Mouse (Mus musculus) lung, postnatal 0 days (tissue): ENCODE measurements around the gene Hoxb9. TPM values are rescaled to one million over a fixed set of nuclear protein-coding genes. Genes with fewer than 3 reads are reported as not detected.

ENCODE experiments used
- ATAC-seq: fragments of 200-750 bp; cut with Nextera tagmentation; 2 replicates; pipeline ENCODE4 v1.8.0; 2017; ENCODE audit warnings: moderate library complexity
- DNase-seq: peaks from one replicate; pipeline ENCODE4 v3.0.0-alpha.2; 2016; ENCODE audit warnings: low spot score
- H3K27ac ChIP-seq: fragments of 300-500 bp; sonication (generic); 2 replicates; pipeline ENCODE4 v1.5.1; 2014; ENCODE audit warnings: antibody characterized with exemption, mild to moderate bottlenecking, low read length, mixed read lengths
- H3K27me3 ChIP-seq: fragments of 300-500 bp; sonication (generic); replicated peaks from 2 replicates; pipeline ENCODE4 v1.6.1; 2014; ENCODE audit warnings: low read length, mixed read lengths; ENCODE audit not compliant: insufficient read depth
- H3K36me3 ChIP-seq: fragments of 300-500 bp; sonication (generic); 2 replicates; pipeline ENCODE4 v1.6.1; 2014; ENCODE audit warnings: low read length, mixed read lengths; ENCODE audit not compliant: insufficient read depth
- H3K4me1 ChIP-seq: fragments of 300-500 bp; sonication (generic); 2 replicates; pipeline ENCODE4 v1.6.1; 2014; ENCODE audit warnings: antibody characterized with exemption, low read depth, low read length, mixed read lengths; ENCODE audit not compliant: insufficient read depth
- H3K4me2 ChIP-seq: fragments of 300-500 bp; sonication (generic); replicated peaks from 2 replicates; pipeline ENCODE4 v1.6.1; 2014; ENCODE audit warnings: low read depth, mild to moderate bottlenecking, low read length, moderate library complexity, mixed read lengths
- H3K4me3 ChIP-seq: fragments of 300-500 bp; sonication (generic); 2 replicates; pipeline ENCODE4 v1.5.1; 2014; ENCODE audit warnings: low read depth, low read length
- H3K9ac ChIP-seq: fragments of 300-500 bp; sonication (generic); replicated peaks from 2 replicates; pipeline ENCODE4 v1.6.1; 2014; ENCODE audit warnings: low read depth, mild to moderate bottlenecking
- H3K9me3 ChIP-seq: fragments of 300-500 bp; sonication (generic); 2 replicates; pipeline ENCODE4 v1.6.1; 2016; ENCODE audit warnings: low read length, mixed read lengths
- CTCF ChIP-seq: IDR thresholded peaks from 2 replicates; pipeline ENCODE4 v1.5.1; 2016; ENCODE audit warnings: antibody characterized with exemption, mild to moderate bottlenecking
- EP300 ChIP-seq: IDR thresholded peaks from 2 replicates; pipeline ENCODE4 v1.6.1; 2016; ENCODE audit warnings: antibody characterized with exemption, mild to moderate bottlenecking, control low read depth
- WGBS: fragments of 180-500 bp; shearing (Covaris S2); extraction: QIAGEN DNeasy Blood & Tissue Kit; methylation state at CpG from one replicate; pipeline ENCODE4 v1.1.7; 2014; 5-methylcytosine and 5-hydroxymethylcytosine counted together
- polyA plus RNA-seq: library from polyadenylated mRNA; unstranded; fragments of >200 nt; fragmentation: Nextera tagmentation; extraction: Ambion mirVana; gene quantifications from 2 replicates; pipeline ENCODE4 v1.2.1, GENCODE M21; 2015

Gene Hoxb9
- polyA plus RNA-seq, 1 experiment from 2014 or later: not detected

- Histone ChIP-seq H3K36me3 (no peaks in the 10 kb centered on the region), H3K9me3 (no peaks in the 10 kb centered on the region), H3K27me3 (peaks cover 57% of the 10 kb centered on the region), H3K27ac (peak overlapping the region; percentile 40), H3K4me3 (peak overlapping the region; percentile 47), H3K4me2 (peak overlapping the region; percentile 70), H3K4me1 (no peaks in the 10 kb centered on the region), H3K9ac (peak overlapping the region; percentile 41; the same call in 1 of the 2 replicates)
- TF ChIP-seq CTCF (peak; percentile 49), EP300 (no peak)
- WGBS: under 1% methylated on average over 44 of the region's 49 CpGs
- ATAC-seq (peak; percentile 69), DNase-seq (peak; percentile 79)
These were observed 12.9 kb downstream of the Hoxb9 start for GRCm38 (mm10) chr11:96284041-96284749.

GRCm38 (mm10) chr11:96284774-96285734, 13.8 kb downstream of the Hoxb9 start:
- TF ChIP-seq CTCF: no peak
- TF ChIP-seq EP300: no peak
- H3K4me1 ChIP-seq: no peaks in the 10 kb centered on the region
- no peaks in the 10 kb centered on the region for H3K36me3 ChIP-seq
- peak; percentile 30 for ATAC-seq
- 0 out of 2 replicates have a peak overlapping the region, but pooled peaks have one; percentile 19 for H3K9ac ChIP-seq
- H3K4me2 ChIP-seq: peak overlapping the region; percentile 70
- WGBS: under 1% methylated on average over 33 of the region's 37 CpGs
- no peaks in the 10 kb centered on the region for H3K9me3 ChIP-seq
- peaks cover 52% of the 10 kb centered on the region for H3K27me3 ChIP-seq
- peak overlapping the region; percentile 47 for H3K4me3 ChIP-seq
- peak; percentile 26 for DNase-seq
- peak overlapping the region; percentile 40; the same call in 1 of the 2 replicates for H3K27ac ChIP-seq

GRCm38 (mm10) chr11:96285771-96286738, 14.8 kb downstream of the Hoxb9 start, which contains the start of gene Hoxb7:
Hoxb7 (plus strand) TSS chr11:96286623.
- Histone ChIP-seq H3K4me2 (peak within 1 kb of the TSS; percentile 70), H3K27me3 (peaks cover 45% of the 10 kb centered on the region), H3K36me3 (no peaks in the 10 kb centered on the region), H3K27ac (peak within 1 kb of the TSS; percentile 28; the same call in 1 of the 2 replicates), H3K4me3 (peak within 1 kb of the TSS; percentile 47), H3K9me3 (no peaks in the 10 kb centered on the region), H3K9ac (no peak within 1 kb of the TSS; the same call in 1 of the 2 replicates), H3K4me1 (no peaks in the 10 kb centered on the region)
- DNase-seq (peak; percentile 43), ATAC-seq (0 out of 2 replicates have a peak, but pooled peaks have one; percentile 27)
- 2% methylated on average over 43 of the region's 43 CpGs for WGBS
- TF ChIP-seq CTCF (no peak), EP300 (no peak)

- peak overlapping the region; percentile 47 for H3K4me3 ChIP-seq
- 1% methylated on average over 55 of the region's 55 CpGs for WGBS
- no peaks in the 10 kb centered on the region for H3K36me3 ChIP-seq
- no peaks in the 10 kb centered on the region for H3K4me1 ChIP-seq
- no peak overlapping the region; the same call in 1 of the 2 replicates for H3K9ac ChIP-seq
- peaks cover 46% of the 10 kb centered on the region for H3K27me3 ChIP-seq
- TF ChIP-seq EP300 (no peak), CTCF (no peak)
- peak overlapping the region; percentile 70 for H3K4me2 ChIP-seq
- no peaks in the 10 kb centered on the region for H3K9me3 ChIP-seq
- ATAC-seq (no peak), DNase-seq (no peak)
- no peak overlapping the region for H3K27ac ChIP-seq
These were observed 15.6 kb downstream of the Hoxb9 start for GRCm38 (mm10) chr11:96286739-96287385.

- DNase-seq (no peak), ATAC-seq (no peak)
- 9% methylated on average over 9 of the region's 9 CpGs for WGBS
- H3K9me3 ChIP-seq: no peaks in the 10 kb centered on the region
- no peak overlapping the region for H3K9ac ChIP-seq
- no peaks in the 10 kb centered on the region for H3K36me3 ChIP-seq
- no peak for TF ChIP-seq EP300
- no peak for TF ChIP-seq CTCF
- H3K4me2 ChIP-seq: peak overlapping the region; percentile 70
- H3K27ac ChIP-seq: no peak overlapping the region
- H3K4me1 ChIP-seq: no peaks in the 10 kb centered on the region
- H3K27me3 ChIP-seq: peaks cover 48% of the 10 kb centered on the region
- peak overlapping the region; percentile 47; the same call in 1 of the 2 replicates for H3K4me3 ChIP-seq
These were observed 16.2 kb downstream of the Hoxb9 start for GRCm38 (mm10) chr11:96287411-96287810.
